Mouse (Mus musculus) CH12.LX (cell line): ENCODE measurements at regions not wholly inside any gene's neighbourhood (a gene's known extent, or its start where the extent isn't known, plus 50 kb on each side); places are given as distances from the start of the nearest gene placed in this dataset.

Experiments used
- CTCF ChIP-seq, 2 experiments: IDR thresholded peaks in 1 of 2; conservative IDR thresholded peaks in 1 of 2; 2 replicates each; pipeline ENCODE4 v1.5.1; 2011 to 2012; ENCODE audit warnings: low read depth in 2 of 2, low read length in 2 of 2, improper control_type of control experiment in 1 of 2, inconsistent platforms in 1 of 2, mild to moderate bottlenecking in 1 of 2, moderate library complexity in 1 of 2
- E2F4 ChIP-seq: IDR thresholded peaks from 2 replicates; pipeline ENCODE4 v1.6.1; 2011; ENCODE audit warnings: low read depth, low read length, improper control_type of control experiment; ENCODE audit not compliant: insufficient replicate concordance
- EP300 ChIP-seq: IDR thresholded peaks from 2 replicates; pipeline ENCODE4 v1.6.1; 2011; ENCODE audit warnings: low read length, improper control_type of control experiment
- ETS1 ChIP-seq: conservative IDR thresholded peaks from 2 replicates; pipeline ENCODE4 v1.6.1; 2012; ENCODE audit warnings: low read depth, mild to moderate bottlenecking, inconsistent platforms, low read length, improper control_type of control experiment, moderate library complexity
- MAX ChIP-seq: IDR thresholded peaks from 2 replicates; pipeline ENCODE4 v1.6.1; 2011; ENCODE audit warnings: low read length, improper control_type of control experiment
- PAX5 ChIP-seq: IDR thresholded peaks from 2 replicates; pipeline ENCODE4 v1.6.1; 2012; ENCODE audit warnings: low read length, inconsistent platforms, mixed read lengths
- POLR2A ChIP-seq: IDR thresholded peaks from 2 replicates; pipeline ENCODE4 v1.6.1; 2011; ENCODE audit warnings: low read depth, mild to moderate bottlenecking, improper control_type of control experiment, low read length
- POLR2AphosphoS2 ChIP-seq: IDR thresholded peaks from 2 replicates; pipeline ENCODE4 v1.6.1; 2011; ENCODE audit warnings: low read depth, low read length, improper control_type of control experiment
- RAD21 ChIP-seq: IDR thresholded peaks from 2 replicates; pipeline ENCODE4 v1.6.1; 2011; ENCODE audit warnings: low read depth, mild to moderate bottlenecking, low read length, improper control_type of control experiment, moderate library complexity
- SIN3A ChIP-seq: IDR thresholded peaks from 2 replicates; pipeline ENCODE4 v1.6.1; 2012; ENCODE audit warnings: low read length, improper control_type of control experiment, inconsistent platforms
- ZC3H11A ChIP-seq: IDR thresholded peaks from 2 replicates; pipeline ENCODE4 v1.6.1; 2012; ENCODE audit warnings: low read depth, mild to moderate bottlenecking, inconsistent platforms, low read length, improper control_type of control experiment
- ZMIZ1 ChIP-seq: IDR thresholded peaks from 2 replicates; pipeline ENCODE4 v1.6.1; 2012; ENCODE audit warnings: low read depth, mild to moderate bottlenecking, inconsistent platforms, low read length, improper control_type of control experiment
- ZNF384 ChIP-seq: IDR thresholded peaks from 2 replicates; pipeline ENCODE4 v1.6.1; 2012; ENCODE audit warnings: low read depth, low read length, improper control_type of control experiment, inconsistent platforms

DNA sequence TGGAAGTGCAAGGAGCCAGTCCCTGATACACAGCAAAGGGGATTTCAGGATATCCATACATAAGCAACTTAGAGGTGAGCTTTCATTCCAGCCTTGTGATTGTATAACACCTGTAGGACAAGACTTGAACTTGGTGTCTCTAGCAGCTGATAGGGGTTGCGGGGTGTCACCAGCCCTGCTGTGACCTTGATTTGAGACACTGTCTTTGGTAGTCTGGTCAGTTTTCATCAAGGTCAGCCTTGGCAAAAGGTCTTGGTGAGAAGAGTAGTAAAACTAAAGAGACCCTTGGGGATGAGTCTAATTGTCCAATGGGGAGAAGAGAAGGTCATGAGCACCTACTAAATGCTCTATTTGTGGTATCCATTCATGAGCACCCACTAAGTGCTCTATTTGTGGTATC is 172.0 kb upstream of the Ubash3b start:
- TF ChIP-seq CTCF (conservative IDR thresholded peaks at IDR 0.05 in 1 of 2, IDR thresholded peaks at IDR 0.05 in 1 of 2; ENCODE audit: low read depth in 2 of 2, low read length in 2 of 2) (no peak), EP300 (no peak), SIN3A (no peak), POLR2A (no peak), MAX (no peak), ZMIZ1 (no peak), ZC3H11A (no peak), PAX5 (no peak), E2F4 (no peak), ZNF384 (no peak), POLR2AphosphoS2 (no peak), RAD21 (no peak), ETS1 (no peak)
